Mouse (Mus musculus) bone marrow macrophage, adult 2 months (primary cell): ENCODE results near the gene Hlf. TPM values are rescaled to one million over a fixed set of nuclear protein-coding genes. Genes with fewer than 3 reads are reported as not detected.

Source experiments
- H3K27ac ChIP-seq: 2 replicates; pipeline ENCODE4 v1.5.1; 2012; ENCODE audit warnings: low read depth, low read length; ENCODE audit not compliant: insufficient read depth
- H3K4me1 ChIP-seq: 2 replicates; pipeline ENCODE4 v1.6.1; 2012; ENCODE audit warnings: low read length; ENCODE audit not compliant: control insufficient read depth, insufficient read depth
- H3K4me3 ChIP-seq: 2 replicates; pipeline ENCODE4 v1.5.1; 2012; ENCODE audit warnings: mild to moderate bottlenecking, low read length, moderate library complexity; ENCODE audit not compliant: insufficient read depth
- CTCF ChIP-seq: IDR thresholded peaks from 2 replicates; pipeline ENCODE4 v1.5.1; 2012; ENCODE audit warnings: low read depth, mild to moderate bottlenecking, low read length, moderate library complexity
- POLR2A ChIP-seq: IDR thresholded peaks from 2 replicates; pipeline ENCODE4 v1.6.1; 2012; ENCODE audit warnings: mild to moderate bottlenecking, low read depth, low read length, borderline replicate concordance
- polyA plus RNA-seq: library from polyadenylated mRNA; stranded (reverse); fragments of >200 nt; gene quantifications from 2 replicates; pipeline ENCODE4 v1.2.4, GENCODE M21; 2012; ENCODE audit not compliant: missing spikeins, insufficient read depth, insufficient read length

Gene Hlf
- polyA plus RNA-seq, 1 experiment, result not detected

- TF ChIP-seq POLR2A (no peak), CTCF (no peak)
- Histone ChIP-seq H3K27ac (no peak overlapping the region), H3K4me1 (no peaks in the 10 kb centered on the region), H3K4me3 (no peak overlapping the region)
Measured at GRCm38 (mm10) chr11:90376436-90376835, 14.3 kb downstream of the Hlf start.

DNA sequence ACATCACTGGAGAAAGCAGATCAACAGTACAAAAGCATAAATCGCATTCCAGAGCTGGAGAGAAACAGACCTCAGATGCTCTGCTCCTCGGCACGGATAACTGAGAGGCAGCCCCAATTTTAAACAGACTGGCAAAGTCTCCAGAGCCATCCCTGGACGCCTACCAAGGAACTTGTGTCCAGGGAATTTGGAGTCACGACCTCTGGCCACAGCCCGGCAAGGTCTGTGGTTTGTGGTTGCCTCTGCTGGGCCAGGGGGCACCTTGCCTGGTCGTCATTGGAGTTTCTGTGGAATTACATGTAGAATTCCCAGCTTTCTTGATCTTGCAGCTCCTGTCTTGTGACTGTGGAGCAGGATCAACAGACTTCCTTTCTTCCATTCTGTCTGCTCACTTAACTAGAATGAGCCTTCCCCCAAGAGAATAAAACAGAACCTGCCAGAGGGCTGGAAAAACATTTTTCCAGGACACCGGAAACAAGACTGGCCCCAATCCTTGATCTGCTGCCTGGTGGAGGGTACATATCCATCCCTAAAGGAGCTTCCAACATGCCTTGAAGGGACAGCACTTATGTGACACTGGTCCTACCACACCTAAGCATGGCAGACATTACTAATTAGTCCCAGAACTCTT is 19.1 kb downstream of the Hlf start:
- Histone ChIP-seq H3K27ac (no peak overlapping the region), H3K4me3 (no peak overlapping the region), H3K4me1 (no peaks in the 10 kb centered on the region)
- no peak for TF ChIP-seq POLR2A
- TF ChIP-seq CTCF, result no peak

GRCm38 (mm10) chr11:90370789-90371291 is 19.9 kb downstream of the Hlf start:
- no peak for TF ChIP-seq POLR2A
- H3K27ac ChIP-seq, result no peak overlapping the region
- no peaks in the 10 kb centered on the region for H3K4me1 ChIP-seq
- H3K4me3 ChIP-seq, result no peak overlapping the region

DNA sequence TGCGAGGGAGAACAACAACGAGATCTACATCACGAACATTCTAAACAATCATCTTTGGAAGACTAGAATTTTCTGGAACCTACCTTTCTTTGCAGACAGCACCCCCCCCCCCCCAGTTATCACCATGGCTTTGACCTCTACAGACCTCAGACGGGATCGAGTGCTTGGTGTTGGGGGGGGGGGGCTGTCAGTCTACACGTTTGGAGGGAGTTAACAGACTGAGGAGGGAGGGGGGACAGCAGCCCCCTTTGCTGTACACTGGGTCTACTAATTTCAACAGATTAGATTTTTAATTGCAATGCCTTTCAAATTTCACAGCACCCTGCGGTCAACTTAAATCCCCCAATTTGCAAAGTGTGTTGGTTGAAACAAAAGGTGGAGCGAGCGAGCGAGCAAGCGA is 20.3 kb downstream of the Hlf start:
- Histone ChIP-seq H3K4me3 (no peak overlapping the region), H3K27ac (no peak overlapping the region), H3K4me1 (no peaks in the 10 kb centered on the region)
- TF ChIP-seq POLR2A (no peak), CTCF (no peak)

DNA sequence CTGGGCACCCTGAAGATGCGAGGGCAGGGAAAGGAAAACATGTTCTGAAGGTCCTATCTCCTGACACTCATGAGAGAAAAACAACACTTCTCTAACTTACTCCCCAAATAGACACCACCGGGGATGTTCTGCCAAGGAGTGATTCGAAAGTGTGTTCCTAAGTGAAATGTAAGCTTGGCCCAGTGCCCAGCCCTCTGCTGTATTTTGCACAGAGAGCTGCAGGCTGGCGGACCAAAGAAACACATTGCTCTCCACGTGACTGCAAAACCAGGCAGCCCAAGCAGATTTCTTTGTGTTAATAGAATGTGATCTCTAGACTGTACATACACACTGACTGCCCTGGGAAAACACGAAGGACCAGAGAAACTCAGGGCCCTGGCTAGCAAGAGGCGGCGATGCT is 21.1 kb downstream of the Hlf start:
- TF ChIP-seq CTCF, result no peak
- TF ChIP-seq POLR2A, result no peak
- Histone ChIP-seq H3K27ac (no peak overlapping the region), H3K4me3 (no peak overlapping the region), H3K4me1 (no peaks in the 10 kb centered on the region)

DNA sequence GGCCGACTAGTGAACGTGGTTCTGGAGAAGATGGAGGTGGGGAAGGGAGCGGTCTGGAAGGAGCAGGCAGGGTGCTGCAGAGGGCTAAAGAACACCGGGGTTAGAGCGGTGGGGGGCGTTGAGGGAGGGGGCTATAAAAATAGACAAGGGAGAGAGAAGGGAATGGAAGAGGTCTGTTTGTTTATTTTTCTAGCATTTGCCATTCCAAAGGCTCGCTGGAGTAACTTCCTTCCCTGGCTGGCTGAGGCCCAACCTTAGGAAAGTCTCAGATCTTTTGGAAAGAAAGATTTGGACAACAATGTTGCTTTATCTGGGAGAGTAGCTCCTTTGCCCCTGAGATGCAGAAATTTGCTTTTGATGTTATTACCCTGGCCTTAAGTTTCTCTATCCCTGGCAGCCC is 21.6 kb downstream of the Hlf start:
- Histone ChIP-seq H3K4me3 (no peak overlapping the region), H3K4me1 (no peaks in the 10 kb centered on the region), H3K27ac (no peak overlapping the region)
- no peak for TF ChIP-seq CTCF
- no peak for TF ChIP-seq POLR2A

DNA sequence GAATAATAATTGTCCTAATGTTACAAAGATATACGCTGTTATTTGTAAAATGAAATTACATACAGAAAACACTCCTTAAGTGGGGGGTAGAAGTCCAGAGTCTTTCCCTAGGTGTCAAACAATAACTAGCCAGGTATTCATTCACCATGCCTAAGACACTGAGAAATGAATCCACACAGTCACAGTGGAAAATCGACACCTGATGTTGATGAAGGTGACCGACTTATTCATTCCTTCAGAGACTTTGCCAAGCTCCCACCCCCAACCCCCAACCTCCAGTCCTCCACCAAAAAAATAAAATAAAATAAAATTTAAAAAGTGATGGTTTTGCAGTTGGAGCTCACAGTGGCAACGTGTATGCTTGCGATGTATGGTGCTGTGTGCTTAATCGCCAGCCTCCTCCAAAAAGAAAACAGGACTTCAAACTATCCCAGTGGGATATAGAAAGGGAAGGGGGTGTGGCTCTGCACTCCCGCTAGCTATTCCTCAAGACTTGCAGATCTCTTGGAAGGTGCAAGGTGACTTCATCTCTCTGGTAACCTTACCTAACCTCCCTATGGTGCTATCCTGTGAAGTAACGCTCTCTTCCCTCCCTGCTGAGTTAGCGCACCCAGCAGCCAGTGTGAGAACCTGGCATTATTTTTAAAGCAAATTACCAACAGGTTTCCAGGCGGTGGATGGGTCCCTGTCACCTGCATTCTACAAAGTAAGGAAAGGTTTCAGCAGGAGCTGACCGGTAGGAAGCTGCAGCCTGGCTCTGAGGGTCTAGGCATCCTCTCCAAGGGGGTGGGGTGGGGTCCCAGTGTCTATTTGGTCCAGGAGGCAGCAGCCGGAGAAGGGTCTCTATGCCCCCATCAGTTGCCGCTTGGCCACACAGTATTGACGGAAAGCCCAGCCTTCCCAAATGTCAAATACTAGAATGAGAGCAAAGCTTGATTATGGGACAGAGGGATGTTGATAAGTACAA is 22.5 kb downstream of the Hlf start:
- Histone ChIP-seq H3K4me3 (no peak overlapping the region), H3K4me1 (no peaks in the 10 kb centered on the region), H3K27ac (no peak overlapping the region)
- TF ChIP-seq POLR2A (no peak), CTCF (no peak)

DNA sequence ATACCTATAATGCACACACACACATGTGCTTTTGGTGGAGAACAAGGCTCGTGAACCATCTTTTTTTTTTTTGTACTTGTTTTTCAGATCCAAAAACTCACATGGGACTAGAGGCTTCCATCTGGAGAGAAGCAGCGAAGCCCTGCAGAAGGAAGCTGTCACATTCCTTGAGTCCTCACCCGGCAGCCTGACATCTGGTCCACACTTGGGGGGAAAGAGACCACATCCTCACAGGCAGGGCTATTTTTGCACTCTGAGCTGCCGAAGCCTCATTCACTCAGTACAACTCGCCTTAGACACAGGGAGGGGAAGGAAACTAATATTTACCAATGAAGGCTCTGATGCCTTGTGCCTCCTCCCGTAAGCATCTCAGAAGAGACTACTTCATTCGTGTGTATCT is 25.8 kb downstream of the Hlf start:
- Histone ChIP-seq H3K27ac (no peak overlapping the region), H3K4me1 (no peaks in the 10 kb centered on the region), H3K4me3 (no peak overlapping the region)
- TF ChIP-seq CTCF, result no peak
- TF ChIP-seq POLR2A, result no peak

DNA sequence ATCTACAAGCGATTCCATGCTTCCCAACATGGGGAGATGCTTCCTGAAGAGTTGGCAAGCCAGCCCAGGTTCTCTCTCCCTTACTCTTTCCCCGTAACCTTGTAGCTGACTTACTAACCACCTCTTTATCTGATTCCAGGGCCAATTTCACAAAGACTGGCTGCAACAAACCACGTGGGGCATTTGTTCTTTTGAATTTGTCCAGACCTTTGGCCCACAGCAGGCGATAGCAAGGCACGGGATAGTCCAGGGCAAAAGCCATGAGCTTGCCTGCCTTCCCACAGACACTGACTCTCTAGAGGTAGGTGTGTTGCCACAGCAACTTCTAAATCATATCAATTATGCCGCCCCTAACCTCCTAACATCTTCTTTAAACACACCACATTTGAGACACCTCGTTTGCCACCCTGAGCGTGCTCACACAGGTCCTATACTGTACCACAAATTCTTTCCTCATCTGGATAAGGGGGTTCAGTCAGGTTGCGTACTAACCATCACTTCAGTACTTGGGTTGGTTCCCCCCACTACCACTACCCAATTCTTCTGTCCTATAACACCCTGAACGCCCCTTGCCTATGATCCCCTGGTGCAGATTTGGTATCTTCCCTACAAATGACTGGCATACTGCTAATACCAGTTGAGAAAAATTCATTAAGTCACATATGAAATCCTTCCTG is 26.7 kb downstream of the Hlf start:
- TF ChIP-seq POLR2A (no peak), CTCF (no peak)
- H3K4me1 ChIP-seq, result no peaks in the 10 kb centered on the region
- H3K4me3 ChIP-seq, result no peak overlapping the region
- no peak overlapping the region for H3K27ac ChIP-seq

DNA sequence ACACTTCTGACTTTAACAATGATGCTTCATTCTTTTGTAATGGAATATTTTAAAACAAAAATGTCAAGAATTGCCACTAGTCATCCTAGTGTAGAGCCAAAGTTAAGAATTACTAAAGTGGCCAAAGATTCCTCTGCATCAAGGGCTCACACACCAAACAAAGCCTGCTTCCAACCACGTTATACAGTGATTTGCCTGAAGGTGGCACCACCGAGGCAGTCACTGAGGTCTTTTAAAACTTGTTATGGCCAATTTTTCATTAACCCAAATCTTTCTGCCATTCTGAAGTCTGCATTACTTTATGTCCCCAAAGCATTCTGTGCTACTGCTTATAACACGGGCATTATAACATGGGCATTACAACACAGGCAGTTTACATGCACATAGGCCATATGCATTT is 27.3 kb downstream of the Hlf start:
- Histone ChIP-seq H3K27ac (no peak overlapping the region), H3K4me3 (no peak overlapping the region), H3K4me1 (no peaks in the 10 kb centered on the region)
- TF ChIP-seq POLR2A, result no peak
- TF ChIP-seq CTCF, result no peak
